Mouse (Mus musculus) lung, embryonic 14.5 days (tissue): ENCODE results near the gene Mmp9. TPM values are rescaled to one million over a fixed set of nuclear protein-coding genes. Genes with fewer than 3 reads are reported as not detected.

Experiments
- ATAC-seq: fragments of 200-750 bp; cut with Nextera tagmentation; 2 replicates; pipeline ENCODE4 v1.8.0; 2017; ENCODE audit warnings: mild to moderate bottlenecking, moderate TSS enrichment, moderate library complexity; ENCODE audit not compliant: insufficient read depth
- DNase-seq: peaks from one replicate; pipeline ENCODE4 v3.0.0-alpha.2; 2015
- H3K27ac ChIP-seq: fragments of 300-500 bp; sonication (generic); 2 replicates; pipeline ENCODE4 v1.5.1; 2014; ENCODE audit warnings: low read depth, mild to moderate bottlenecking, moderate library complexity
- H3K27me3 ChIP-seq: fragments of 300-500 bp; sonication (generic); 2 replicates; pipeline ENCODE4 v1.6.1; 2014; ENCODE audit warnings: low read length, control low read depth; ENCODE audit not compliant: insufficient read depth
- H3K36me3 ChIP-seq: fragments of 300-500 bp; sonication (generic); 2 replicates; pipeline ENCODE4 v1.6.1; 2014; ENCODE audit warnings: control low read depth; ENCODE audit not compliant: insufficient read depth
- H3K4me1 ChIP-seq: fragments of 300-500 bp; sonication (generic); 2 replicates; pipeline ENCODE4 v1.6.1; 2014; ENCODE audit warnings: antibody characterized with exemption, control low read depth; ENCODE audit not compliant: insufficient read depth
- H3K4me2 ChIP-seq: fragments of 300-500 bp; sonication (generic); 2 replicates; pipeline ENCODE4 v1.6.1; 2014; ENCODE audit warnings: mild to moderate bottlenecking
- H3K4me3 ChIP-seq: fragments of 300-500 bp; sonication (generic); 2 replicates; pipeline ENCODE4 v1.5.1; 2014; ENCODE audit warnings: low read depth, low read length
- H3K9ac ChIP-seq: fragments of 300-500 bp; sonication (generic); 2 replicates; pipeline ENCODE4 v1.6.1; 2014
- H3K9me3 ChIP-seq: fragments of 300-500 bp; sonication (generic); 2 replicates; pipeline ENCODE4 v1.6.1; 2016; ENCODE audit warnings: low read depth, low read length, control low read depth
- CTCF ChIP-seq: IDR thresholded peaks from 2 replicates; pipeline ENCODE4 v1.5.1; 2016; ENCODE audit warnings: antibody characterized with exemption, low read depth
- WGBS: fragments of 180-500 bp; shearing (Covaris S2); extraction: QIAGEN DNeasy Blood & Tissue Kit; methylation state at CpG from one replicate; pipeline ENCODE4 v1.1.7; 2014; 5-methylcytosine and 5-hydroxymethylcytosine counted together
- polyA plus RNA-seq: library from polyadenylated mRNA; unstranded; fragments of >200 nt; fragmentation: Nextera tagmentation; extraction: Ambion mirVana; gene quantifications from 2 replicates; pipeline ENCODE4 v1.2.1, GENCODE M21; 2014

Gene Mmp9
- polyA plus RNA-seq, 1 experiment from 2014 or later: 0.25 TPM

DNA sequence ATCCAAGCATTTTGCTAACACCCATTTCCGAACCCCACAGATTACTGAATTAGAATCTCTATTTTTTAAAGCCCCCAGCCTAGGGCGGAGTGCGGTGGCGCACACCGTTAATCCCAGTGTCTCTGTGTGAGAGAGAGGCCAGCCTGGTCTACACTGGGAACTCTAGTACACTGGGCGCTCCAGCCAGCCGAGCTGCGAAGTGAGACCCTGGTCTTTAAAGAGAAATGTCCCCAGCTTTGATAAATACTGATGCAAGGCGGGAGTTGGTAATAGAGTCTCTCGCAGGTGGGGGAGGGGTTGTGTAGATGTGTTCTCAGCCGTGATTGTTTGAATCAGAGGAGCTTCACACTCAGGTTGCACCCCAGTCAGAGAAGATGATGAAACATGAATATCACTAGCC is 1.5 kb upstream of the Mmp9 start:
- Histone ChIP-seq H3K36me3 (no peaks in the 10 kb centered on the region), H3K9me3 (no peaks in the 10 kb centered on the region), H3K4me3 (peak overlapping the region; percentile 23), H3K9ac (no peak overlapping the region; the same call in 1 of the 2 replicates), H3K4me2 (peak overlapping the region; percentile 57), H3K27ac (no peak overlapping the region), H3K4me1 (peaks cover 2% of the 10 kb centered on the region), H3K27me3 (peaks cover 38% of the 10 kb centered on the region)
- no peak for ATAC-seq
- 4% methylated on average over 11 of the region's 11 CpGs for WGBS
- DNase-seq: peak; percentile 19
- no peak for TF ChIP-seq CTCF

DNA sequence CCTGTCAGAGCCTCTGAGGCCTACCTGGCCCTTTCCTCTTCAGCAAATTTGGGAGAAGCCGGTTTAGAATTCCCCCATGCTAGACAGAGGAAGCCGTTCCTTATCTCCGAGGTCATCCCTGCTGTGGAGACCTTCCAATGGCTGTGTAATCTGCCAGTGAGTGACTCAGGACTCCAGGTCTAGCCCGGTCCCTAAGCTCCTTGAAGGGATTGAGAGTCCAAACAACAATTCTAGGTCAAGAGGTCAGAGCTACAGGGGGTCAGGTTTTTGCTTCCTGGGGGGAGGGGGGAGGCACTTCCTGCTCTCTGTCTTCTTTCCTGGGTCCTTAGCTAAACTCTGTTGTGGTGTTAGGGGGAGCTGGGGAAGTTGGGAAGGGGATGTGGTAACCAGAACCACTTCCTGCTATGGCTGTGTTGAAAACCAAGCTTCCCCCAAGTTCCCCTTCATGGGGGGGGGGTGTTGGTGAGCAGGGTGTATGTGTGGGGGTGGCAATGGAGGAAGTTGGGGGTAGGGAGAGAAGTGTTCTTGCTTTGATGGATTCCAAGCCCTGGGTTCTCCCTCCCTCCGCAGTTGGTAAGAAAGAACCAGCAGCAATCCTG is 2.2 kb downstream of the Mmp9 start:
- DNase-seq: no peak
- WGBS: 17% methylated on average over 5 of the region's 5 CpGs
- H3K27me3 ChIP-seq: peaks cover 47% of the 10 kb centered on the region

DNA sequence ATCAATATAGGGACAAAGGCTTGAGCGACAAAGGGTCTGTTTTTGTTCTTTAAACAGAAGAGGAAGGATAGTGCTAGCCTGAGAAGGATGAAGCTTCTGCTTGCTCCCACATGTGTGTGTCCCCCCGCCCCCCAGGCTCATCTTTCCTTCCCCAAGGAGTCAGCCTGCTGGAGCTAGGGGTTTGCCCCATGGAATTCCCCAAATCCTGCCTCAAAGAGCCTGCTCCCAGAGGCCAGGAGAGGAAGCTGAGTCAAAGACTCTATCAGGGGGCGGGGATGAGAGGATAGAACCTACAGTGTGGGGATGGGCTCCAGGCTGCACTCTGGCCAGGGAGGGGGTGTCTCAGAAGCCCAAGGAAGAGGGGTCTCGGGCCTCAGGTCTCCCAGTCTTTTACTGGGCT is 6.9 kb downstream of the Mmp9 start:
- Histone ChIP-seq H3K4me1 (no peaks in the 10 kb centered on the region; the same call in 1 of the 2 replicates), H3K36me3 (no peaks in the 10 kb centered on the region), H3K9me3 (no peaks in the 10 kb centered on the region), H3K4me3 (no peak overlapping the region), H3K9ac (no peak overlapping the region), H3K27me3 (peaks cover 63% of the 10 kb centered on the region), H3K27ac (no peak overlapping the region), H3K4me2 (no peak overlapping the region)
- TF ChIP-seq CTCF: no peak
- 28% methylated on average over 4 of the region's 4 CpGs for WGBS
- no peak for ATAC-seq
- no peak for DNase-seq

More for the DNA sequence above, 2.2 kb downstream of the Mmp9 start:
- no peak for ATAC-seq
- no peak for TF ChIP-seq CTCF
- no peak overlapping the region for H3K27ac ChIP-seq
- no peak overlapping the region for H3K9ac ChIP-seq
- no peaks in the 10 kb centered on the region for H3K36me3 ChIP-seq
- no peak overlapping the region for H3K4me3 ChIP-seq
- no peak overlapping the region for H3K4me2 ChIP-seq
- H3K4me1 ChIP-seq: peaks cover 2% of the 10 kb centered on the region
- no peaks in the 10 kb centered on the region for H3K9me3 ChIP-seq

DNA sequence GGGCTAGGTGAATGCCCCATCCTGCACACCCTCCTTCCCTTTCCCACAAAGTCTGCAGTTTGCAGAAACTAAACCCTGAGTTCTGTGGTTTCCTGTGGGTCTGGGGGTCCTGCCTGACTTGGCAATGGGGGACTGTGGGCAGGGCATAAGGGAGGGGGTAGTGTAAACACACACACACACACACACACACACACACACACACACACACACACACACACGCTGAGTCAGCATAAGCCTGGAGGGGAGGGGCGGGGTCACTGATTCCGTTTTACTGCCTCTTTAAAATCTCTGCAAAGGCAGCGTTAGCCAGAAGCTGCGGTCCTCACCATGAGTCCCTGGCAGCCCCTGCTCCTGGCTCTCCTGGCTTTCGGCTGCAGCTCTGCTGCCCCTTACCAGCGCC is 7.3 kb downstream of the Mmp9 start:
- DNase-seq: no peak

DNA sequence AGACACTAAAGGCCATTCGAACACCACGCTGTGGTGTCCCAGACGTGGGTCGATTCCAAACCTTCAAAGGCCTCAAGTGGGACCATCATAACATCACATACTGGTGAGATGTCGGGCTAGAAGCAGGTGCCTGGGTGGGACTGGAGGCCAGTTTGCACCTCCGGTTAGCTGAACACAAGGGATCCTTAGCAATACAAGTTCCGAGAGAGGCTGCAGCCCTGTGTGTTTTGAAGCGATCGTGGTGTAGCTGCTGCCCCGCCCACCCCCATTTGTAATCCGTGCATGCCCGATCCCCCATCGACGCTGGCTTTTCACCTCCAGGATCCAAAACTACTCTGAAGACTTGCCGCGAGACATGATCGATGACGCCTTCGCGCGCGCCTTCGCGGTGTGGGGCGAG is 8.4 kb downstream of the Mmp9 start:
- no peaks in the 10 kb centered on the region for H3K36me3 ChIP-seq
- no peak for TF ChIP-seq CTCF
- peaks cover 75% of the 10 kb centered on the region for H3K27me3 ChIP-seq
- no peaks in the 10 kb centered on the region for H3K9me3 ChIP-seq
- DNase-seq: no peak
- no peak overlapping the region for H3K27ac ChIP-seq
- WGBS: 7% methylated on average over 25 of the region's 25 CpGs
- H3K4me3 ChIP-seq: peak overlapping the region; percentile 17
- H3K4me2 ChIP-seq: peak overlapping the region; percentile 41; the same call in 1 of the 2 replicates
- H3K9ac ChIP-seq: no peak overlapping the region; the same call in 1 of the 2 replicates
- H3K4me1 ChIP-seq: no peaks in the 10 kb centered on the region
- ATAC-seq: no peak

More for the DNA sequence above, 7.3 kb downstream of the Mmp9 start:
- Histone ChIP-seq H3K36me3 (no peaks in the 10 kb centered on the region), H3K4me2 (no peak overlapping the region), H3K4me1 (no peaks in the 10 kb centered on the region; the same call in 1 of the 2 replicates), H3K9me3 (no peaks in the 10 kb centered on the region), H3K27ac (no peak overlapping the region), H3K4me3 (no peak overlapping the region), H3K27me3 (peaks cover 67% of the 10 kb centered on the region), H3K9ac (no peak overlapping the region)
- ATAC-seq: no peak
- WGBS: 13% methylated on average over 6 of the region's 7 CpGs
- no peak for TF ChIP-seq CTCF

DNA sequence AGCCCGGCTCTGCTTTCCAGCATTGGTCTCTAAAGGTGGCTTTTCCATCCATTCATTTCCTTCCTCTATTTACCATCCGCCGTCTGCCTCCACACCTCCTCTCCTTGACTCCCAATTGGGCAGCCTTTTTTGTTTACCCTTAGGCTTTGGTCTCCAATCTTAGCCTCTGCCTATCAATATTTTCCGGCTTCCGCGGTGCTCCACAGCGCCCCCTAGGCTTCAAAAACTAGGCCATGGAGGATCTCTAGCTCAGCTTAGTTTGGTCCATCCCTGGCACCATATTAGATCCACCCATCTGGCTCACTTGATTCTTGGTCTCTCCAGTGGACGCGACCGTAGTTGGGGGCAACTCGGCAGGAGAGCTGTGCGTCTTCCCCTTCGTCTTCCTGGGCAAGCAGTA is 9.9 kb downstream of the Mmp9 start:
- peaks cover 79% of the 10 kb centered on the region for H3K27me3 ChIP-seq
- TF ChIP-seq CTCF: peak; percentile 49
- H3K4me2 ChIP-seq: no peak overlapping the region
- H3K9ac ChIP-seq: no peak overlapping the region
- no peaks in the 10 kb centered on the region for H3K4me1 ChIP-seq
- no peak overlapping the region for H3K4me3 ChIP-seq
- no peaks in the 10 kb centered on the region for H3K36me3 ChIP-seq
- H3K9me3 ChIP-seq: no peaks in the 10 kb centered on the region
- H3K27ac ChIP-seq: no peak overlapping the region
- DNase-seq: peak; percentile 28
- WGBS: 27% methylated on average over 13 of the region's 13 CpGs
- no peak for ATAC-seq

DNA sequence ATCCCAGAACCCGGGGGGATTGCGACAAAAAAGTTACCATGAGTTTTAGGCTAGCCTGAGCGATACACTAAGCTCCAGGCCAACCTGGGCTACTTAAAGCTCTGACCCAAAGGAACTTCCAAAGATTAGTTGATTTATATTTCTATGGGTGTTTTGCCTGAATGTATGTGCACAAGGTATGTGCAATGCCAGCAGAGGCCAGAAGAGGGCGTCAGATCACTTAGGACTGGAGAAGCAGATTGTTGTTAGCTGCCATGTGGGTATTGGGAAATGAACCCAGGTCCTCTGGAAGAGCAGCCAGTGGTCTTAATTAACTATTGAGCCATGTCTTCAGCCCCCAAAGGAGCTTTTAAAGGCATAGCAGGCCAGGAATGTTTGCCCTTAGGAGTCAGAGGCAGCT is 11.2 kb downstream of the Mmp9 start:
- H3K4me1 ChIP-seq: no peaks in the 10 kb centered on the region
- peaks cover 77% of the 10 kb centered on the region for H3K27me3 ChIP-seq
- ATAC-seq (no peak), DNase-seq (no peak)
- no peaks in the 10 kb centered on the region for H3K9me3 ChIP-seq
- WGBS: 78% methylated on average over 4 of the region's 4 CpGs
- no peaks in the 10 kb centered on the region for H3K36me3 ChIP-seq
- peak; percentile 49 for TF ChIP-seq CTCF
- H3K4me2 ChIP-seq: no peak overlapping the region
- no peak overlapping the region for H3K27ac ChIP-seq
- H3K4me3 ChIP-seq: no peak overlapping the region
- H3K9ac ChIP-seq: no peak overlapping the region
